Mouse (Mus musculus) heart, embryonic 14.5 days (tissue): Measurements from ENCODE around the gene Smc1b. TPM values are rescaled to one million over a fixed set of nuclear protein-coding genes. Genes with fewer than 3 reads are reported as not detected.

ENCODE experiments used
- ATAC-seq: fragments of 200-750 bp; cut with Nextera tagmentation; 2 replicates; pipeline ENCODE4 v1.8.0; 2017; ENCODE audit warnings: low read depth, moderate TSS enrichment; ENCODE audit not compliant: insufficient number of reproducible peaks, insufficient read depth, low FRiP score
- H3K27ac ChIP-seq, 2 experiments: fragments of 200-500 bp in 1 of 2; fragments of 300-500 bp in 1 of 2; sonication (generic) in 1 of 2; replicated peaks in 1 of 2; 2 replicates each; pipeline ENCODE4 v1.5.1; 2012 to 2014; ENCODE audit warnings: low read depth in 2 of 2, low read length in 2 of 2, control low read depth in 1 of 2, mild to moderate bottlenecking in 1 of 2, mixed read lengths in 1 of 2; ENCODE audit not compliant: control insufficient read depth in 1 of 2, insufficient read depth in 1 of 2
- H3K27me3 ChIP-seq: fragments of 300-500 bp; sonication (generic); 2 replicates; pipeline ENCODE4 v1.6.1; 2014; ENCODE audit warnings: mild to moderate bottlenecking, low read length, control low read depth; ENCODE audit not compliant: control insufficient read depth, insufficient read depth
- H3K36me3 ChIP-seq: fragments of 300-500 bp; sonication (generic); 2 replicates; pipeline ENCODE4 v1.6.1; 2014; ENCODE audit warnings: mild to moderate bottlenecking, control low read depth, low read length, mixed read lengths; ENCODE audit not compliant: control insufficient read depth, insufficient read depth
- H3K4me1 ChIP-seq, 2 experiments: fragments of 200-500 bp in 1 of 2; fragments of 300-500 bp in 1 of 2; sonication (generic) in 1 of 2; 2 replicates each; pipeline ENCODE4 v1.6.1; 2012 to 2014; ENCODE audit warnings: low read length in 2 of 2, control low read depth in 1 of 2, mixed read lengths in 1 of 2; ENCODE audit not compliant: control insufficient read depth in 2 of 2, insufficient read depth in 2 of 2
- H3K4me2 ChIP-seq: fragments of 300-500 bp; sonication (generic); 2 replicates; pipeline ENCODE4 v1.6.1; 2014; ENCODE audit warnings: mild to moderate bottlenecking, low read length
- H3K4me3 ChIP-seq, 2 experiments: fragments of 200-500 bp in 1 of 2; fragments of 300-500 bp in 1 of 2; sonication (generic) in 1 of 2; 2 replicates each; pipeline ENCODE4 v1.5.1; 2012 to 2014; ENCODE audit warnings: low read length in 2 of 2, mild to moderate bottlenecking in 2 of 2, control low read depth in 1 of 2, low read depth in 1 of 2, moderate library complexity in 1 of 2; ENCODE audit not compliant: control insufficient read depth in 1 of 2, insufficient read depth in 1 of 2
- H3K9ac ChIP-seq: fragments of 300-500 bp; sonication (generic); 2 replicates; pipeline ENCODE4 v1.6.1; 2014; ENCODE audit warnings: mild to moderate bottlenecking, low read length
- H3K9me3 ChIP-seq: fragments of 300-500 bp; sonication (generic); 2 replicates; pipeline ENCODE4 v1.6.1; 2016; ENCODE audit warnings: low read length, control low read depth; ENCODE audit not compliant: control insufficient read depth
- WGBS: fragments of 180-500 bp; shearing (Covaris S2); extraction: QIAGEN DNeasy Blood & Tissue Kit; methylation state at CpG from one replicate; pipeline ENCODE4 v1.1.7; 2014; 5-methylcytosine and 5-hydroxymethylcytosine counted together
- polyA plus RNA-seq: library from polyadenylated mRNA; unstranded; fragments of >200 nt; fragmentation: Nextera tagmentation; extraction: Ambion mirVana; gene quantifications from 2 replicates; pipeline ENCODE4 v1.2.1, GENCODE M21; 2014

Gene Smc1b
- polyA plus RNA-seq, 1 experiment from 2014 or later: 0.04 TPM

DNA sequence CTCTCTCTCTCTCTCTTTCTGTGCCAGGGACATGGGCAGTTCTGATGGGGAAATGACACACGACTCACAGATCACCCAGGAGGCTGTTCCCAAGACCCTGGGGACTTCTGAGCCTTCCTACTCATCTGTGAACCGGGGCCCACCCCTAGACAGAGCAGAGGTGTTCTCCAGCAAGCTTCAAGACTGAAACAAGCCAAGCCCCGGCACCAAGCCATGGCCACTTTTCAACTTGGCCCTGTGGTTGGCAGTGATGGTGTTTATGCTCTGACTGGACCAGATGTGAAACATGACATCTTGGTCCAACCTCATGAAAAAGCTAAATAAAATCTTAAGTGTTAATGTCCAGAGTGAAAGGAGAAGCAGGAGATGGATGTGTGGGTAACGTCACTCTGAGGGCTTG, 109.6 kb downstream of the Smc1b start:
- H3K36me3 ChIP-seq: no peaks in the 10 kb centered on the region
- WGBS: 68% methylated on average over 4 of the region's 4 CpGs

DNA sequence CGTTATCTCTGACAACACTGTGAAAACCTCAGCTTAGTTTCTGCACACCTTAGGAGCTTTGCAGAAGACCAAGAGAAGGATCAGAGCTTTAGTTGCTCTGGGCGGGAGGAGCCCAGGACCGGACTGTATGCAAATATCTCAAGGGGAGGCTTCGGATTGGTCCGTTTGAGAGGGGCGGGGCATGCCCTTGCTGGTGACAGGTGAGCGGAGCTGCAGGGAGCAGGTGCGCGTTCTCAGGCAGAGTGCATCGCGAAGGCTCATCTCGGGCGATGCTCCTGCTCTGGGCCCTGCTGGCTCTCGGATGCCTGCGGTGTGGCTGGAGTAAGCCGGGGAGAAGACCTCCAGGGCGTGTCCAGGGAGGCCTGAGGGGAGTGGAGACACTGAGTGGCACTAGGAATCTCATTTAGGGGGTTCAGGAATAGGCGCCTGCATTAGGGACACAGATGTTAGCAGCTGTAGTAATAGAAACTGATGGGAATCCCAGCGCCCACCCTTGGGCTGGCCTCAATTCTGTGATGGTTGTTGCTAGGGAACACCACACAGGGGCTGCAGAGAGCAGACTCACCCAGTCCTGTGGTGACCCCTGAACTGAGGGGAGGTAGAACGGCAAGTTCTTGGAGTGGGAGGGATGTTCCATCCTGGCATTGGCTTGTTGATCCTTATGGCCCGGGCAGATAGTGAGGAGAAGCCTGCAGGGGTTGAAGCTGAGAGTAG, 114.7 kb downstream of the Smc1b start, which contains the start of gene Upk3a:
Gene Upk3a (plus strand): TSS at position 191 of the 714 bp plus-strand sequence.
- WGBS: 9% methylated on average over 21 of the region's 21 CpGs
- H3K27me3 ChIP-seq: peaks cover 7% of the 10 kb centered on the region; the same call in 1 of the 2 replicates
- H3K27ac ChIP-seq: no peak within 1 kb of the TSS
- no peak within 1 kb of the TSS for H3K4me3 ChIP-seq
- H3K4me1 ChIP-seq: peaks cover 11 to 19% of the 10 kb centered on the region in 2 experiments
- H3K9ac ChIP-seq: no peak within 1 kb of the TSS
- ATAC-seq: no peak
- no peaks in the 10 kb centered on the region for H3K9me3 ChIP-seq
- no peak within 1 kb of the TSS for H3K4me2 ChIP-seq
- H3K36me3 ChIP-seq: no peaks in the 10 kb centered on the region

More for the DNA sequence above, 109.6 kb downstream of the Smc1b start:
- Histone ChIP-seq H3K27me3 (no peaks in the 10 kb centered on the region; the same call in 1 of the 2 replicates), H3K4me2 (no peak overlapping the region), H3K4me3 (no peak overlapping the region), H3K4me1 (no peaks in the 10 kb centered on the region), H3K9me3 (no peaks in the 10 kb centered on the region), H3K27ac (no peak overlapping the region), H3K9ac (no peak overlapping the region)
- no peak for ATAC-seq

DNA sequence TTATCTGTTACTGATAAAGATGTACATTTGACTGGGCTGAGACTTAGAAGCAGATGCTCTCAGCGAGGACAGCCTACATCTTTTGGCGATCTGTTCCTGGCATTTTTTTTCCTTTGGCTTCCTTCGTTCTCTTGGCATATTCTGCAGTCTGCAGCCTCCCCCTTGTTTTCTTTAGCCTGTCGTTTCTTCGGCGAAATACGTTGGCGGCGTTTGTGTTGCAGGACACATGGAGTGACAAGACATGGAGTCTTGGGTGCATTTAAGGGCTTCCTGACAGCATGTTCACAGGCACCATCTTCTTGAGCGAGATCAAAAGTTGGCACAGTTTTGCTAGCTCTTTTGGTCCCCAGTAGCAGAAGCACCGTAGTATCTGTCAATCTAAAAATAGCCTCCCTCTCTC, 116.0 kb downstream of the Smc1b start:
- H3K9me3 ChIP-seq: no peaks in the 10 kb centered on the region
- peaks cover 15 to 24% of the 10 kb centered on the region in 2 experiments for H3K4me1 ChIP-seq
- H3K4me3 ChIP-seq: no peak overlapping the region
- no peaks in the 10 kb centered on the region for H3K36me3 ChIP-seq
- no peak overlapping the region for H3K4me2 ChIP-seq
- H3K9ac ChIP-seq: no peak overlapping the region
- H3K27ac ChIP-seq: no peak overlapping the region
- no peak for ATAC-seq
- WGBS: 52% methylated on average over 11 of the region's 11 CpGs
- peaks cover 7% of the 10 kb centered on the region; the same call in 1 of the 2 replicates for H3K27me3 ChIP-seq

Other genes starting within 250 kb of the Smc1b start
- 0.30 and 0.32 TPM in 2 replicates for gene Gm29666, start 211.9 kb downstream of the Smc1b start, polyA plus RNA-seq
- gene Nup50, start 208.6 kb downstream of the Smc1b start, polyA plus RNA-seq: 20.4 TPM in 2 replicates
- 9.4 and 9.9 TPM in 2 replicates for gene 5031439G07Rik, start 143.4 kb downstream of the Smc1b start, polyA plus RNA-seq
- gene Upk3a, start 114.8 kb downstream of the Smc1b start, polyA plus RNA-seq: not detected in 2 replicates
- 17.4 and 17.5 TPM in 2 replicates for gene Fam118a, start 103.0 kb downstream of the Smc1b start, polyA plus RNA-seq
- not detected in 2 replicates for gene Ribc2, start 114 bp upstream of the Smc1b start, polyA plus RNA-seq
- gene Fbln1, start 74.0 kb upstream of the Smc1b start, polyA plus RNA-seq: 128 and 162 TPM in 2 replicates
- gene Atxn10, start 204.3 kb upstream of the Smc1b start, polyA plus RNA-seq: 210 and 234 TPM in 2 replicates